Comparison of ENCODE assay signal across 32 mouse cellular contexts in the genomic region with DNA sequence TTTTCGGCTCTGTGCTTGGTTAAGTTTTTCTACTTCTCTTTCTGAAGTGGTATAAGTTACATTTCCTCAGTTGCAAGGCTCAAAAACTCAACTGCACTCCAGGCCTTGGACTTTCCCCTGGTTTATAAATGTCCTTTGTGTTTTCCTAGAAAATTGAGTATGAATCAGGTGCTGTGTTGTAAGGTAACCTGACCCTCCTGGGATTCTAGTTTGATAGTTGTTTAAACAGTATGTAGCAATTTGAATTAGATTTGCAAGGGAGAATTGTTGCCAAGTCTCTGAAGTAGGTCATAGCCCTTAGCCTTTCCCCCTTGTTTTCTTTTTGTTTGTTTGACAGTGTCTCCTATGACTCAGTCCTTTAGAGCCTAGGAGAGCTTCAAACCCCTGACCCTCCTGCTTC. TPM values are rescaled to one million over a fixed set of nuclear protein-coding genes. Genes with fewer than 3 reads are reported as not detected.
DNase-seq lines count a peak whose midpoint lies in the region; ATAC-seq and TF ChIP-seq lines count a peak whose summit lies in the region.
"Had no signal": no experiment of that assay in that cellular context is flagged by ENCODE, and none has a peak within 500 bp of the region (broad histone marks: within the 10 kb centered on the region; RNA-seq: fewer than 3 reads in every experiment).

No protein-coding gene starts in this region.

- TF ChIP-seq CTCF in liver, adult 2 months (IDR thresholded peaks at IDR 0.05; ENCODE audit: low read depth, low read length): no peak
- TF ChIP-seq CTCF in lung, postnatal 0 days (IDR thresholded peaks at IDR 0.05): no peak

- WGBS in liver, adult 2 months: 28% methylated on average over 1 of the region's 1 CpGs
- 87% methylated on average over 1 of the region's 1 CpGs for WGBS in liver, embryonic 11.5 days
- 66% methylated on average over 1 of the region's 1 CpGs for WGBS in lung, postnatal 0 days

- TF ChIP-seq EP300 in lung, postnatal 0 days (IDR thresholded peaks at IDR 0.05): no peak

- no peaks in the 10 kb centered on the region; the same call in 1 of the 2 replicates for H3K79me2 ChIP-seq in liver, adult 2 months (ENCODE audit: control insufficient read depth, insufficient read depth, low read length)

- peak overlapping the region; percentile 84 for H3K27ac ChIP-seq in liver, adult 2 months (replicated peaks; ENCODE audit: insufficient read depth, low read depth, low read length)
- no peak overlapping the region for H3K27ac ChIP-seq in liver, embryonic 11.5 days (ENCODE audit: low read depth, low read length)
- peak overlapping the region; percentile 38; the same call in 1 of the 2 replicates for H3K27ac ChIP-seq in lung, postnatal 0 days (ENCODE audit: low read length)
- H3K27ac ChIP-seq: embryonic facial prominence, embryonic 13.5 days; forebrain, embryonic 12.5 days; heart, embryonic 10.5 days; heart, embryonic 15.5 days; kidney, postnatal 0 days; left cerebral cortex, adult 2 months; limb, embryonic 13.5 days; liver, embryonic 15.5 days; midbrain, embryonic 10.5 days; midbrain, embryonic 15.5 days; neural tube, embryonic 15.5 days had no signal

- H3K27me3 ChIP-seq in liver, adult 2 months (ENCODE audit: control insufficient read depth, insufficient read depth, low read length): no peaks in the 10 kb centered on the region
- H3K27me3 ChIP-seq in liver, embryonic 11.5 days (replicated peaks; ENCODE audit: control insufficient read depth, insufficient read depth, low read length): no peaks in the 10 kb centered on the region
- no peaks in the 10 kb centered on the region for H3K27me3 ChIP-seq in lung, postnatal 0 days (replicated peaks; ENCODE audit: insufficient read depth, low read length)
- H3K27me3 ChIP-seq: embryonic facial prominence, embryonic 13.5 days; forebrain, embryonic 12.5 days; heart, embryonic 15.5 days; limb, embryonic 13.5 days; liver, embryonic 15.5 days; midbrain, embryonic 15.5 days; neural tube, embryonic 15.5 days had no signal

- no peak for ATAC-seq in liver, embryonic 11.5 days (replicated peaks; ENCODE audit: low FRiP score)
- peak; percentile 73 for ATAC-seq in lung, postnatal 0 days
- ATAC-seq: forebrain, postnatal 0 days; hindbrain, embryonic 16.5 days; midbrain, embryonic 15.5 days had no signal

- TF ChIP-seq POLR2A in liver, adult 2 months (IDR thresholded peaks at IDR 0.05; ENCODE audit: extremely low read depth, insufficient read depth, low read length): no peak

- H3K9ac ChIP-seq in liver, adult 2 months (ENCODE audit: low read depth, low read length): peak overlapping the region; percentile 47; the same call in 1 of the 2 replicates
- H3K9ac ChIP-seq in liver, embryonic 11.5 days (ENCODE audit: low read depth, low read length): no peak overlapping the region
- no peak overlapping the region for H3K9ac ChIP-seq in lung, postnatal 0 days (replicated peaks; ENCODE audit: low read depth)
- H3K9ac ChIP-seq: embryonic facial prominence, embryonic 13.5 days; forebrain, embryonic 12.5 days; forebrain, postnatal 0 days; heart, embryonic 15.5 days; limb, embryonic 13.5 days; liver, embryonic 15.5 days; midbrain, embryonic 15.5 days; neural tube, embryonic 15.5 days had no signal

- peak; percentile 97 for DNase-seq in liver, adult 2 months (ENCODE audit: extremely low read depth, low read depth, low spot score)
- DNase-seq in liver, embryonic 11.5 days (ENCODE audit: low spot score): no peak
- DNase-seq in lung, postnatal 0 days (ENCODE audit: low spot score): peak; percentile 76
- DNase-seq in lung, postnatal 4 days: no peak
- DNase-seq in fibroblast of lung, adult 2 months (ENCODE audit: low read depth): peak; percentile 61
- DNase-seq in spleen, adult 18-20 months: no peak
- no peak for DNase-seq in heart, adult 11 months
- DNase-seq: adrenal gland, postnatal 25 days; B cell, adult 2 months; cerebellum, adult 11-12 months; cerebellum, adult 9-11 months; embryo, embryonic 11 days; forebrain, postnatal 0 days; gastrocnemius, postnatal 14 days; kidney, adult 18-20 months; retina, postnatal 1 day; right cerebral cortex, postnatal 14 days; thymus, adult 18-20 months; thymus, postnatal 25 days had no signal

- no peak overlapping the region for H3K4me3 ChIP-seq in liver, adult 2 months (ENCODE audit: insufficient read depth, low read depth, low read length)
- H3K4me3 ChIP-seq in liver, embryonic 11.5 days (ENCODE audit: low read depth, low read length): no peak overlapping the region
- no peak overlapping the region for H3K4me3 ChIP-seq in lung, postnatal 0 days (ENCODE audit: low read depth, low read length)
- H3K4me3 ChIP-seq: embryonic facial prominence, embryonic 13.5 days; erythroblast, embryonic 14.5 days; forebrain, embryonic 12.5 days; heart, embryonic 10.5 days; heart, embryonic 15.5 days; left cerebral cortex, adult 2 months; limb, embryonic 13.5 days; liver, embryonic 15.5 days; midbrain, embryonic 10.5 days; midbrain, embryonic 15.5 days; neural tube, embryonic 15.5 days had no signal

- no peak overlapping the region for H3K4me2 ChIP-seq in liver, embryonic 11.5 days
- no peak overlapping the region for H3K4me2 ChIP-seq in lung, postnatal 0 days (replicated peaks; ENCODE audit: low read depth, low read length)
- H3K4me2 ChIP-seq: embryonic facial prominence, embryonic 13.5 days; forebrain, embryonic 12.5 days; heart, embryonic 15.5 days; limb, embryonic 13.5 days; liver, embryonic 15.5 days; midbrain, embryonic 15.5 days; neural tube, embryonic 15.5 days had no signal

- peaks cover 15% of the 10 kb centered on the region for H3K36me3 ChIP-seq in liver, adult 2 months (ENCODE audit: control insufficient read depth, insufficient read depth, low read length)
- peaks cover 6% of the 10 kb centered on the region; the same call in 1 of the 2 replicates for H3K36me3 ChIP-seq in liver, embryonic 11.5 days (ENCODE audit: control insufficient read depth, insufficient read depth, low read length)
- H3K36me3 ChIP-seq in lung, postnatal 0 days (ENCODE audit: insufficient read depth, low read length): peaks cover 3% of the 10 kb centered on the region; the same call in 1 of the 2 replicates

- peaks cover 15% of the 10 kb centered on the region for H3K4me1 ChIP-seq in liver, adult 2 months (ENCODE audit: control insufficient read depth, insufficient read depth, low read length)
- no peaks in the 10 kb centered on the region for H3K4me1 ChIP-seq in liver, embryonic 11.5 days (replicated peaks; ENCODE audit: control insufficient read depth, insufficient read depth, low read length)
- no peaks in the 10 kb centered on the region for H3K4me1 ChIP-seq in lung, postnatal 0 days (ENCODE audit: insufficient read depth, low read depth, low read length)
- H3K4me1 ChIP-seq: embryonic facial prominence, embryonic 13.5 days; forebrain, embryonic 12.5 days; heart, embryonic 10.5 days; limb, embryonic 13.5 days; liver, embryonic 15.5 days; midbrain, embryonic 10.5 days; midbrain, embryonic 15.5 days; neural tube, embryonic 15.5 days had no signal

- H3K9me3 ChIP-seq in liver, embryonic 11.5 days (ENCODE audit: control insufficient read depth, low read length): no peaks in the 10 kb centered on the region
- H3K9me3 ChIP-seq in lung, postnatal 0 days (ENCODE audit: low read length): 0 out of 2 replicates have a peak, but pooled peaks cover 3% of the 10 kb centered on the region
- H3K9me3 ChIP-seq: forebrain, embryonic 12.5 days; heart, embryonic 10.5 days; heart, embryonic 15.5 days; limb, embryonic 13.5 days; liver, embryonic 15.5 days had no signal

RNA-seq across cellular contexts. Expression of gene Ptpn9, which starts 22.9 kb away (rescaled TPM):
- 6.5 and 8.2 TPM in 2 replicates for total RNA-seq in liver, adult 2 months (2014; rRNA removed)
- polyA plus RNA-seq in liver, adult 2 months (2012; rRNA removed): 10.6 and 12.4 TPM in 2 replicates
- 14.0 and 14.8 TPM in 2 replicates for polyA plus RNA-seq in liver, embryonic 11.5 days (2014; fragmentation: Nextera tagmentation; extraction: Ambion mirVana)
- polyA plus RNA-seq in lung, postnatal 0 days (2015; fragmentation: Nextera tagmentation; extraction: Ambion mirVana): 20.1 and 22.8 TPM in 2 replicates

RNA-seq across cellular contexts. Expression of gene Sin3a, which starts 54.2 kb away (rescaled TPM):
- 15.1 and 17.9 TPM in 2 replicates for total RNA-seq in liver, adult 2 months (2014; rRNA removed)
- polyA plus RNA-seq in liver, adult 2 months (2012; rRNA removed): 34.6 and 35.9 TPM in 2 replicates
- 37.1 and 37.8 TPM in 2 replicates for polyA plus RNA-seq in liver, embryonic 11.5 days (2014; fragmentation: Nextera tagmentation; extraction: Ambion mirVana)
- polyA plus RNA-seq in lung, postnatal 0 days (2015; fragmentation: Nextera tagmentation; extraction: Ambion mirVana): 14.3 and 17.5 TPM in 2 replicates

Comparison
In these comparisons a context has a peak if more than half of its experiments do, and no peak if none do; other contexts are left out.
1. DNase-seq: peak in liver, adult 2 months (single experiment), lung, postnatal 0 days (single experiment) and fibroblast of lung, adult 2 months (single experiment); none in liver, embryonic 11.5 days (single experiment), lung, postnatal 4 days (0 of 2), spleen, adult 18-20 months (0 of 2) and heart, adult 11 months (single experiment).